Mouse (Mus musculus) liver, embryonic 15.5 days (tissue): ENCODE measurements at regions not wholly inside any gene's neighbourhood (a gene's known extent, or its start where the extent isn't known, plus 50 kb on each side); places are given as distances from the start of the nearest gene placed in this dataset.

Experiments
- ATAC-seq: fragments of 200-750 bp; cut with Nextera tagmentation; 2 replicates; pipeline ENCODE4 v1.8.0; 2017; ENCODE audit warnings: moderate number of reproducible peaks, mild to moderate bottlenecking, moderate library complexity; ENCODE audit not compliant: insufficient read depth
- H3K27ac ChIP-seq: fragments of 300-500 bp; sonication (generic); replicated peaks from 2 replicates; pipeline ENCODE4 v1.5.1; 2015; ENCODE audit warnings: mild to moderate bottlenecking, inconsistent platforms
- H3K27me3 ChIP-seq: fragments of 300-500 bp; sonication (generic); 2 replicates; pipeline ENCODE4 v1.6.1; 2015; ENCODE audit warnings: mild to moderate bottlenecking, inconsistent platforms
- H3K36me3 ChIP-seq: fragments of 300-500 bp; sonication (generic); replicated peaks from 2 replicates; pipeline ENCODE4 v1.6.1; 2015; ENCODE audit warnings: moderate library complexity, mild to moderate bottlenecking, inconsistent platforms
- H3K4me1 ChIP-seq: fragments of 300-500 bp; sonication (generic); replicated peaks from 2 replicates; pipeline ENCODE4 v1.6.1; 2015; ENCODE audit warnings: inconsistent platforms
- H3K4me2 ChIP-seq: fragments of 300-500 bp; sonication (generic); 2 replicates; pipeline ENCODE4 v1.6.1; 2015; ENCODE audit warnings: moderate library complexity, mild to moderate bottlenecking, inconsistent platforms
- H3K4me3 ChIP-seq: fragments of 300-500 bp; sonication (generic); replicated peaks from 2 replicates; pipeline ENCODE4 v1.5.1; 2015; ENCODE audit warnings: mild to moderate bottlenecking, inconsistent platforms
- H3K9ac ChIP-seq: fragments of 300-500 bp; sonication (generic); 2 replicates; pipeline ENCODE4 v1.6.1; 2015; ENCODE audit warnings: moderate library complexity, mild to moderate bottlenecking, inconsistent platforms
- H3K9me3 ChIP-seq: fragments of 300-500 bp; sonication (generic); replicated peaks from 2 replicates; pipeline ENCODE4 v1.6.1; 2016; ENCODE audit warnings: inconsistent platforms
- WGBS: fragments of 180-500 bp; shearing (Covaris S2); methylation state at CpG from one replicate; pipeline ENCODE4 v1.1.7; 2015; ENCODE audit warnings: mixed read lengths; ENCODE audit not compliant: insufficient replicate concordance; 5-methylcytosine and 5-hydroxymethylcytosine counted together

DNA sequence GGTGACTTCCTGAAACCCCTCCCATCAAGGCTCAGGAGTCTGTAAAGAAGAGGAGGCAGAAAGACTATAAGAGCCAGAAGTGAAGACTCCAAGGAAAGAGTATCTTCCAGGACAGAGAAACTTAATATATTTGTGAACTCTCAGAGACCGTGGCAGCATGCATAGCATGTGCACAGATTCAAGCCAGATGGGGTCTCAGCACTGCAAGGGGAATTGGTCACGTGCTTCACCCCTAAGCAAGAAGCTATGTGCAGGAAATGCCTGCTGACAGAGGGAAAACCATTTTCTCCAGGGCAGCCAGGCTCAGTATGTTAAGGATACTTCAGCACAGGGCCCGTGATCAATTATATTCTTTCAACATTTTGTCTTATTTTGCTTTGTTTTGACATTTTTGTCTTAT is 368.0 kb downstream of the Sec23a start:
- Histone ChIP-seq H3K36me3 (no peaks in the 10 kb centered on the region), H3K27me3 (no peaks in the 10 kb centered on the region), H3K4me1 (no peaks in the 10 kb centered on the region), H3K9me3 (no peaks in the 10 kb centered on the region), H3K4me3 (no peak overlapping the region), H3K27ac (no peak overlapping the region), H3K4me2 (no peak overlapping the region), H3K9ac (no peak overlapping the region)
- 50% methylated on average over 3 of the region's 3 CpGs for WGBS
- ATAC-seq, result no peak

DNA sequence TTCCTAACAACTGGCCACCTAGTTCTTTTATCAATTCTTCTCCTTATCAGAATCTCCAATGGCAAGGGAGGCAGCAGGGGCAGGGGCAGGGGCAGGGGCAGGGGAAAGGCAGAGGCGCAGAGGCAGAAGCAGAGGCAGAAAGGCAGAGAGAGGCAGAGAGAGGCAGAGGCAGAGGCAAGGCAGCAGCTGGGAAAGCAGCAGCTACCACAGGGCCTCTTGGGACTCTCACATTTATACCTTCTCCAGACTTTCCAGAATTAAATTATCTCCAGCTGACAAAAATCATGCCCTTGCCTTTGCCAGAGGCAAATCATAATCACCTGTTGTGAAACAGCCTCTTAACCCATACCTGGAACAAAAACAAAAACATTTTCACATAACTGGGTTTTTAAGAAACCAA is 370.4 kb upstream of the Clec14a start:
- no peak overlapping the region for H3K4me3 ChIP-seq
- H3K4me1 ChIP-seq, result no peaks in the 10 kb centered on the region
- H3K4me2 ChIP-seq, result no peak overlapping the region
- H3K27me3 ChIP-seq, result no peaks in the 10 kb centered on the region
- no peaks in the 10 kb centered on the region for H3K9me3 ChIP-seq
- 50% methylated on average over 1 of the region's 1 CpGs for WGBS
- no peak for ATAC-seq
- H3K36me3 ChIP-seq, result no peaks in the 10 kb centered on the region
- H3K27ac ChIP-seq, result no peak overlapping the region
- no peak overlapping the region for H3K9ac ChIP-seq

DNA sequence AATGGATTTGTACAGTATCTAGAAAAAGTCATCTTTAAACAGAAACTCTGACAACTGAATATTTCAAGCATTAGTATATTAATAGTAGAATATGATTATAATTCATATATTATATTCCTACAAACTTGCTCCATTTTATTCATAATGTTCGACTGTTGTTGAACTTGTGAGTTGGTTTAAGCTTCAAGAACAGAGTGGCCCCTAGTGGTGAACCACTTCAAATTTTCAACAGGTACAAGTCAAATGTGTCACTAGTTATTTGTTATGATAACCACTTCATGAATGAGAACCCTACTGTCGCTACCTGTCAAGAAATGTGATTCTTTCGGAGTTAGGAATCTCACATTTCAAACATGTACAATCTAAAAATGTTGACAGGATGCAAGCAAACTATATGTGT is 369.2 kb upstream of the Clec14a start:
- no peak for ATAC-seq
- no peak overlapping the region for H3K9ac ChIP-seq
- no peak overlapping the region for H3K4me2 ChIP-seq
- no peaks in the 10 kb centered on the region for H3K36me3 ChIP-seq
- no peak overlapping the region for H3K4me3 ChIP-seq
- no peak overlapping the region for H3K27ac ChIP-seq
- no peaks in the 10 kb centered on the region for H3K9me3 ChIP-seq
- no peaks in the 10 kb centered on the region for H3K27me3 ChIP-seq
- 62% methylated on average over 3 of the region's 3 CpGs for WGBS
- no peaks in the 10 kb centered on the region for H3K4me1 ChIP-seq

DNA sequence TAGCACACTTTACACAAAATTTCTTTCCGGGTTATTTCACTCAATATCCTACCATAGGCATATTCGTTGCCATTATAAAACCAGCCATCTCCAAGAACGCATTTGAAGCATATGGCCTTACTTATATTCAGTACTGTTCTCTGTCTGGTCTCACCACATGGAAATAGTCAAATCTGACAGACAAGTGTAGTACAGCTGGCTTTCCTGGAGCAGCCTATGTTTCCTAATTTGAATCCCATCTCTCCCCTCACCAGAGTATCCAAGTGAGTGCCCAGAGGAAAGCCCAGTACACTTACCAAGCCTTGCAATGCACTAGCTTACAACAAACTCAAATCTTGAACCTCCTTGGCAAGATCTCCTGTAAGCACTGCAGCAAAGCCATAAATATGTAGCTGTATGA is 363.4 kb upstream of the Clec14a start:
- Histone ChIP-seq H3K4me2 (no peak overlapping the region), H3K27me3 (no peaks in the 10 kb centered on the region), H3K9me3 (no peaks in the 10 kb centered on the region), H3K9ac (no peak overlapping the region), H3K4me3 (no peak overlapping the region), H3K27ac (no peak overlapping the region), H3K4me1 (no peaks in the 10 kb centered on the region), H3K36me3 (no peaks in the 10 kb centered on the region)
- ATAC-seq, result no peak
- 60% methylated on average over 3 of the region's 3 CpGs for whole genome bisulfite sequencing

DNA sequence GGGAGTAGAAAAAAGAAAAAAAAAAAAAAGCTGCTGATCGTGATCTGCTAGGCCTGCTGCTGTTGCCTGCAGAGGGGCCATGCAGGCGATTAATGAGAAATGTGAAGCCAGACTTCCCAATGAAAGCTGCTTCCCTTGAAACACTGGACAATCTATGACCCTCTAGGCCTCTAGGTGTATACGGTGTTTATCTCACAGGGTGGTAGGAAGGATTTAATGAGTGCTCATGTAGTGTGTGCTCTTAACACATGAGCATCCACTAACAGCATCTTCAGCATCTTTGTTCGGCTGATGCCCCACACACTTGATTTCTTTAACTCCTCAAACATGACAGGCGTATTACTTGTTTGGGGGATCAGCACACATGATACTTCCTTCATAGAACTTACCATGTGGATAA is 359.7 kb upstream of the Clec14a start:
- H3K27ac ChIP-seq, result no peak overlapping the region
- no peaks in the 10 kb centered on the region for H3K27me3 ChIP-seq
- H3K4me3 ChIP-seq, result no peak overlapping the region
- 57% methylated on average over 5 of the region's 5 CpGs for WGBS
- ATAC-seq, result no peak
- H3K4me1 ChIP-seq, result no peaks in the 10 kb centered on the region
- H3K36me3 ChIP-seq, result no peaks in the 10 kb centered on the region
- H3K4me2 ChIP-seq, result no peak overlapping the region
- no peaks in the 10 kb centered on the region for H3K9me3 ChIP-seq
- no peak overlapping the region for H3K9ac ChIP-seq

DNA sequence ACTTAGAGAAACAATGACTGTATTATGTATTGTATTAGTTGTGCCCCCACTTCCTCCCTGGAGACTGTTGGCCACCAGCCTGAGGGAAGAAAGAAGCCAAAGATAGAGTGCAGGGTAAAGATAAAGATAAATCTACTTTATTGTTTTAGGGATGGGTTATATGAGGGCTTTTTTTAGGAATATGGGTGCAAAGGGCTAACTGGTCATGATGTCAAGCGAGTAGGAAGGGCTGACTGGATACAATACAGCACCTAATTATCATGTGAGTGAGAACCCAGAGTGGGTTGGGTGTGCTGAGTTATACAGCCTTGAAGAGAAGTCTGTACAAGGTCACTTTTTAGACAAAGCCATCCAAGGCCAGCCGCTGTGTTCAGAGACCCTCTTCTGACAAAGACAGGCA is 356.1 kb upstream of the Clec14a start:
- H3K27me3 ChIP-seq, result no peaks in the 10 kb centered on the region
- no peak overlapping the region for H3K4me3 ChIP-seq
- H3K4me2 ChIP-seq, result no peak overlapping the region
- H3K4me1 ChIP-seq, result no peaks in the 10 kb centered on the region
- 57% methylated on average over 2 of the region's 2 CpGs for WGBS
- no peak overlapping the region for H3K9ac ChIP-seq
- no peak overlapping the region for H3K27ac ChIP-seq
- no peaks in the 10 kb centered on the region for H3K9me3 ChIP-seq
- ATAC-seq, result no peak
- no peaks in the 10 kb centered on the region for H3K36me3 ChIP-seq

DNA sequence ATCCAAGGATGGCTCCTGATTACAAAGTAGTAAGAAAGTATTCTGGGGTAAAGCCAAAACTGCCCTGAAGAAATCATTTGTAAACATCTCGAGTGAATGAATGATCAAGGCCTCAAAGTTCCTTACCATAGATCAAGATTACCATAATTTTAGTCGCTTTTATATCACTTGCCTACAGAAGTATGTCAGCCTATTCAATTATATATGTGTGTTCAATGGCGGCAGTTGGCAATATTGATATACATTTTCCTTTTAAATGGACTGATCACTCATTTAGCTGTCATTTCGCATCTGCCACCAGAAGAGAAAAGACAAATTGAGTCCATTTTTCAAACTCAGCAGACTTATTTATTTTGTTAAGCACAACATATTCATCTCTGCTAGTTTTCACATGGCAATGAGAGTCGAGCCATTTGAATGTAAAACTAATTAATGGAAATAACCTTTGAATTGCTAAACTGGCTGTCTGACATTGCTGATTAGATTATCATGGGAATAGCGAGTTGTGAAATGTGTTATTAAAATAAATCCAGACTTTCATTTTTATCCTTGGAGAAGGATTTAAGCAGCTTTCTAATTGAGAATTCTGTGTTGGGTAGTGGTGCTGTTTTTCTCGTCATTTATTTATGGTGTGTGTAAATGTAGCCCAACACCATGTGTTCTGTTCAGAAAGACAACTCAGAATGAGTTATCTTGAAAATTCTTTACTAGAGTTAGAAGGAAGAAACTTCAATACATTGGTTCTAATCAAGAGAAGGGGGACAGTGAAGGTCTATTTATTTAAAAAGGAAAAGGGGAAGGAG is 350.6 kb upstream of the Clec14a start:
- Histone ChIP-seq H3K4me2 (no peak overlapping the region), H3K9me3 (no peaks in the 10 kb centered on the region), H3K4me1 (no peaks in the 10 kb centered on the region), H3K36me3 (no peaks in the 10 kb centered on the region), H3K27me3 (no peaks in the 10 kb centered on the region), H3K9ac (no peak overlapping the region), H3K4me3 (no peak overlapping the region), H3K27ac (no peak overlapping the region)
- ATAC-seq, result no peak
- WGBS, result 61% methylated on average over 7 of the region's 7 CpGs

DNA sequence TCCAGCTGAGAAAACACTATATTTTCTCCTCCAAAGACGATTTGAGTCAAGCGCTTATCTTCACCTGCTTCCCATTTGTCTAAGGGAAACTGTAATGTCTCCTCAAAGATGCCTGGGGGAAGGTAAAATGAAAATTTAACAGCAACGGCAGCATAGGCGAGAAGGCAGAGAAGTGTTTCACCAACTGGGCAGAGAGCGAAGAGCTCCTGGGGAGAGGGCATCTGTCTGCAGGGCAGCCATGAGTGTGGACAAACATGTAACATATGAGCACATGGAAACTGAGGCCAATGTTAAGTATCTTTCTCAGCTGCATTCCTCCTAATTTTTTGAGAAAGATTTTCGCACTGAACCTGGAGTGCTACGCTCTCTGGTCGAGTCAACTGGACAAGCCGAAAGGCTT is 325.7 kb upstream of the Clec14a start:
- H3K27ac ChIP-seq, result no peak overlapping the region
- no peak for ATAC-seq
- 66% methylated on average over 9 of the region's 9 CpGs for WGBS
- H3K36me3 ChIP-seq, result no peaks in the 10 kb centered on the region
- no peaks in the 10 kb centered on the region for H3K9me3 ChIP-seq
- H3K4me1 ChIP-seq, result no peaks in the 10 kb centered on the region
- no peak overlapping the region for H3K4me3 ChIP-seq
- no peak overlapping the region for H3K4me2 ChIP-seq
- H3K27me3 ChIP-seq, result no peaks in the 10 kb centered on the region
- no peak overlapping the region for H3K9ac ChIP-seq

DNA sequence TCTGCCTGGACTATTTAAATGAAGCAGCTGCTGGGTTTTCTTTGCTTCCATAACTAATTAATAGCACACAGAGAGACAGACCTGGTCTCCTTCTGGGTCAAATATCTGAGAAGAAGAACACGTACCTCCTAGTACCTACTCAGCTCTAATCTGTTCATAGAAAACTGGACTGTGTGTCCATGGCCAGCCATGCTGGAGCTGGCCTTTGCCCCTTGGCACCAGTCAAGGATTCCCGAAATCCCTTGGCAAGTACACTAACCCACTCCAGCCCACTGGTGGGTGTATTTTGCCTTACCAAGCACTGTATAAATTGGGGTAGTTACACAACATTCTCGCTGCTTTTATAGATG is 322.4 kb upstream of the Clec14a start:
- H3K36me3 ChIP-seq, result no peaks in the 10 kb centered on the region
- no peak for ATAC-seq
- H3K9me3 ChIP-seq, result no peaks in the 10 kb centered on the region
- 55% methylated on average over 3 of the region's 3 CpGs for WGBS
- H3K9ac ChIP-seq, result no peak overlapping the region
- no peak overlapping the region for H3K4me3 ChIP-seq
- no peak overlapping the region for H3K4me2 ChIP-seq
- H3K27me3 ChIP-seq, result no peaks in the 10 kb centered on the region
- H3K27ac ChIP-seq, result no peak overlapping the region
- H3K4me1 ChIP-seq, result no peaks in the 10 kb centered on the region

DNA sequence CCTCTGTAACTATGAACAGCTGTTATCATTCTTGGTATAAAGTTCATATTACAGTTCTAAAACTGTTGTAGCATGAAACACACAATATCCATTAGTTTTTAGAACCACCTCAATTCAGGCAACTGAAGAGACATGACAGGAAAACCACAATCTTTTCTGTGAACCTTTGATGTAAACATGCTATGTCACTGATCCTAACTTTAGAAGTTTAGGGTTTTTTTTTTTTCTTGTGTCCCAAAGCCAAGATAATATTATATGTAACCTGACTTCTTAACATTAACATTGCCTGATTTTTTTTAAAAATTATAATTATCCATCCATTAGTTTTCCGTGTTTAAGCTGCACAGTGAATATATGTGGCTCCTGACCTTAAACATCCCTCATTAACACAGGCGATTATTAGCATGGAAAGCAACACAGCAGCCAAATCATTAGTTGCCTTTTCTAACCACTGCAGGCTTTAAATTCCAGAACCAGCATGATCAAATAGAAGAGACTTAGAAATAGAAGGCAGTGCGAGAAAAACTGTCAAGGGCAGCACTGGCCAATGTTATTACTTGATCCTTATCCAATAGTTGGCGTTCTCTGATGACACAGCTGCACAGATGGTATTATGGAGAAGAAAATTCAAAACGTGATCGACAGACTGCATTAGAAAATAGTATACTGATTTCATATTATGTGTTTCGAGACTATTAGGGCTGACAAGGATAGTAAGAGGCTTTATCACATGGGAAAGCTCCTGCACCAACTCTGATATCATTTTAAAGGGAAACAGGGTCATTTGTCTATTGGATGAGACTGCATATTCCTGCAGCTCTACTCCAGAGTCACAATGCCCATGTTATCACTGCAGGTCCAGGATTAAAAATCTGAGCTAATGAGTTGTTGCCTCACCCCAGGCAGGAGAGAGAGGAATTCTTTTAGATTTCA is 321.7 kb upstream of the Clec14a start:
- Histone ChIP-seq H3K4me2 (no peak overlapping the region), H3K9ac (no peak overlapping the region), H3K27me3 (no peaks in the 10 kb centered on the region), H3K36me3 (no peaks in the 10 kb centered on the region), H3K9me3 (no peaks in the 10 kb centered on the region), H3K27ac (no peak overlapping the region), H3K4me3 (no peak overlapping the region), H3K4me1 (no peaks in the 10 kb centered on the region)
- ATAC-seq, result no peak
- 36% methylated on average over 7 of the region's 7 CpGs for WGBS

DNA sequence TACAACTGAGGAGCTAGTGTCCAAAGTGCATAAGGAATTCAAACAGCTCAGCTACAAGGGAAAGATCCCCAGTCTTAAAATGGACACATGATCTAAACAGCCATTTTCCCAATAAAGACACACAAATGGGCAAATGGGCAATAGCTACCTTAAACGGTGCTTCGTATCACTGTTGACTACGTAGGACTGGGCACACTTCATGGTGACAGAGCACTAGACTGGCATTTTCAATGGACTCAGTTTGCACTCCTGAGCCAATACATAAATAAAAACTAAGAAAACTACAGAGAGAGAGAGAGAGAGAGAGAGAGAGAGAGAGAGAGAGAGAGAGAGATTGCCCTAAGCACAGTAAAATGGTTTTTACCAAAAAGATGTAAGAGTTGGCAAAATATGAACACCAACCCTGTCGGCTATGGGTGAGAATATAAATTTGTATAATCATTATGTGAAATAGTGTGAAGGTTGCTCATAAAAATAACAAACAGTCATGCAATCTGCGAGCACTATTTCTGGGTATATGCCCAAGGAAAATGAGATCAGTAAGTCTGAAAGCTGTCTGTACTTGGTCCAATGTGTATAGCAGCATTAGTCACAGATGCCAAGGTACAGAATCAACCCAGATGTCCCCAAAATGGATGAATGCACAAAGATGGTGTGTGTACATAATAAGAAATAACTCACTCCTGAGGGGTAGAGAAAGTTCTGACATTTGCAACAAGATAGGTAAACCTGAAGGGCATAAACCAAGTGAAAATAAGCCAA is 312.9 kb upstream of the Clec14a start:
- Histone ChIP-seq H3K36me3 (no peaks in the 10 kb centered on the region), H3K4me3 (no peak overlapping the region), H3K9ac (no peak overlapping the region), H3K27ac (no peak overlapping the region), H3K27me3 (no peaks in the 10 kb centered on the region), H3K4me1 (no peaks in the 10 kb centered on the region), H3K4me2 (no peak overlapping the region), H3K9me3 (no peaks in the 10 kb centered on the region)
- no peak for ATAC-seq
- 75% methylated on average over 5 of the region's 5 CpGs for WGBS
